Comparison of ENCODE assay signal across 8 mouse cellular contexts in the genomic region with DNA sequence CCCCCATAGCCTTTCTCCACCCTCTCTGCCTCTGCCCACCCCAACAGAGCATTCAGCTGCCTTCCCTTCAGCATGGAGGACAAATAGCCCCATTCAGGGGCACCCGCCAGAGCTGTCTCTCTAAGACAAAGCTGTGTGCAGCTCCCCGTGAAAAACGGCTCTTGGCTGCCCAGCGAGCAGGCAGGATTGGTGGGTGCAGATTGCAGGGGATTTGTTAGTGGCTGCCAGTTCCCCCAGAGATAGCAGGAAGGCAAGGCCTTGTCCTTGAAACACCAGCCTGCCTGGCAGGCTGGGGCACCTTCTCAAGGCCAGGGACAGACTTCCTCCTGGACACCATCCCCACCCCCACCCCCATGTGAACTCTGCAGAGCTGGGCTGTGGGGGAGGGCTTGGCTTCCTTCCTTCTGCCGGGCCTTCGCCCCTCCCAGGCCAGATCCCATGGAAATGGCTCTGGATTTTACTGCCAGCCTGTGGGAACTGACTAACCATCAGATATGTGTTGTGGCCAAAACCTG.
DNase-seq lines count a peak whose midpoint lies in the region; ATAC-seq lines count a peak whose summit lies in the region.

No protein-coding gene starts in this region.

- H3K4me3 ChIP-seq in lung, embryonic 15.5 days: no peak overlapping the region

- peak overlapping the region; percentile 11; the same call in 1 of the 2 replicates for H3K9ac ChIP-seq in lung, embryonic 15.5 days

- peaks cover 6% of the 10 kb centered on the region; the same call in 1 of the 2 replicates for H3K36me3 ChIP-seq in lung, embryonic 15.5 days

- peak overlapping the region; percentile 32; the same call in 1 of the 2 replicates for H3K4me2 ChIP-seq in lung, embryonic 15.5 days

- peak; percentile 69 for DNase-seq in layer of hippocampus, adult 9-11 months
- DNase-seq in layer of hippocampus, postnatal 25 days (ENCODE audit: extremely low spot score in 1 of 2, low spot score in 1 of 2): no peak
- peak; percentile 64 for DNase-seq in brain, embryonic 18.5 days (ENCODE audit: low read depth, low spot score)
- DNase-seq in heart, adult 9 months (ENCODE audit: low spot score in 2 of 2): peak; percentile 67 to 68
- DNase-seq in kidney, adult 8-10 months: peak; percentile 66 to 74
- peak; percentile 46 for DNase-seq in ovary, postnatal 14 days (ENCODE audit: low spot score)
- no peak for DNase-seq in spleen, adult 12 weeks (ENCODE audit: low spot score)

- no peaks in the 10 kb centered on the region for H3K27me3 ChIP-seq in lung, embryonic 15.5 days

- H3K4me1 ChIP-seq in lung, embryonic 15.5 days: peaks cover 45% of the 10 kb centered on the region

- 12% methylated on average over 6 of the region's 6 CpGs for WGBS in lung, embryonic 15.5 days

- H3K27ac ChIP-seq in lung, embryonic 15.5 days: peak overlapping the region; percentile 89

- no peaks in the 10 kb centered on the region for H3K9me3 ChIP-seq in lung, embryonic 15.5 days

- peak; percentile 69; the same call in 1 of the 2 replicates for ATAC-seq in lung, embryonic 15.5 days (ENCODE audit: borderline replicate concordance, extremely low read depth, low FRiP score, low TSS enrichment)

Comparison
In these comparisons a context has a peak if more than half of its experiments do, and no peak if none do; other contexts are left out.
1. DNase-seq: peak in layer of hippocampus, adult 9-11 months (single experiment), brain, embryonic 18.5 days (single experiment), heart, adult 9 months (2 of 2), kidney, adult 8-10 months (2 of 2) and ovary, postnatal 14 days (single experiment); none in layer of hippocampus, postnatal 25 days (0 of 2) and spleen, adult 12 weeks (single experiment).